In genomic region chr3:131046412-131046811, GRCm38 (mm10) we compare ENCODE assay signal across 8 mouse cellular contexts.
DNase-seq lines count a peak whose midpoint lies in the region; ATAC-seq and TF ChIP-seq lines count a peak whose summit lies in the region.

No protein-coding gene starts in this region.

- no peak overlapping the region for H3K27ac ChIP-seq in embryonic facial prominence, embryonic 14.5 days (replicated peaks; ENCODE audit: low read depth, low read length)
- no peak overlapping the region for H3K27ac ChIP-seq in embryonic facial prominence, embryonic 10.5 days (replicated peaks)
- no peak overlapping the region for H3K27ac ChIP-seq in lung, embryonic 14.5 days (ENCODE audit: low read depth)
- H3K27ac ChIP-seq in intestine, embryonic 15.5 days = no peak overlapping the region

- no peak for TF ChIP-seq POLR2A in lung, adult 2 months (IDR thresholded peaks at IDR 0.05; ENCODE audit: borderline replicate concordance, extremely low read depth, low read depth, low read length)

- ATAC-seq in embryonic facial prominence, embryonic 14.5 days (ENCODE audit: low read depth) = 0 out of 2 replicates have a peak, but pooled peaks have one; percentile 72
- no peak for ATAC-seq in lung, embryonic 14.5 days (ENCODE audit: insufficient read depth)
- no peak for ATAC-seq in CD4-positive, CD25-positive, alpha-beta regulatory T cell, adult 4 months
- no peak for ATAC-seq in intestine, embryonic 15.5 days

- H3K4me2 ChIP-seq in embryonic facial prominence, embryonic 14.5 days (ENCODE audit: low read depth, low read length) = no peak overlapping the region
- no peak overlapping the region for H3K4me2 ChIP-seq in lung, embryonic 14.5 days
- H3K4me2 ChIP-seq in intestine, embryonic 15.5 days (replicated peaks) = no peak overlapping the region

- no peaks in the 10 kb centered on the region for H3K36me3 ChIP-seq in embryonic facial prominence, embryonic 14.5 days (ENCODE audit: control insufficient read depth, insufficient read depth, low read length)
- H3K36me3 ChIP-seq in embryonic facial prominence, embryonic 10.5 days (replicated peaks) = no peaks in the 10 kb centered on the region
- no peaks in the 10 kb centered on the region for H3K36me3 ChIP-seq in lung, embryonic 14.5 days (ENCODE audit: insufficient read depth)
- H3K36me3 ChIP-seq in intestine, embryonic 15.5 days = no peaks in the 10 kb centered on the region

- no peak for TF ChIP-seq CTCF in lung, embryonic 14.5 days (IDR thresholded peaks at IDR 0.05; ENCODE audit: low read depth)
- TF ChIP-seq CTCF in lung, adult 2 months (IDR thresholded peaks at IDR 0.05; ENCODE audit: insufficient read depth, low read length) = no peak

- H3K4me1 ChIP-seq in embryonic facial prominence, embryonic 14.5 days (ENCODE audit: control insufficient read depth, insufficient read depth, low read length) = no peaks in the 10 kb centered on the region
- no peaks in the 10 kb centered on the region for H3K4me1 ChIP-seq in embryonic facial prominence, embryonic 10.5 days
- H3K4me1 ChIP-seq in lung, embryonic 14.5 days (ENCODE audit: insufficient read depth) = no peaks in the 10 kb centered on the region
- H3K4me1 ChIP-seq in lung, adult 2 months (ENCODE audit: control insufficient read depth, insufficient read depth, low read length) = no peaks in the 10 kb centered on the region
- H3K4me1 ChIP-seq in intestine, embryonic 15.5 days (replicated peaks) = no peaks in the 10 kb centered on the region

- H3K9me3 ChIP-seq in embryonic facial prominence, embryonic 14.5 days (ENCODE audit: control insufficient read depth, low read length) = no peaks in the 10 kb centered on the region
- no peaks in the 10 kb centered on the region for H3K9me3 ChIP-seq in embryonic facial prominence, embryonic 10.5 days
- no peaks in the 10 kb centered on the region for H3K9me3 ChIP-seq in lung, embryonic 14.5 days (ENCODE audit: low read depth, low read length)
- no peaks in the 10 kb centered on the region for H3K9me3 ChIP-seq in intestine, embryonic 15.5 days

- no peak overlapping the region for H3K4me3 ChIP-seq in embryonic facial prominence, embryonic 14.5 days (ENCODE audit: low read depth, low read length)
- H3K4me3 ChIP-seq in embryonic facial prominence, embryonic 10.5 days = no peak overlapping the region
- no peak overlapping the region for H3K4me3 ChIP-seq in lung, embryonic 14.5 days (ENCODE audit: low read depth, low read length)
- H3K4me3 ChIP-seq in lung, adult 2 months (replicated peaks; ENCODE audit: extremely low read depth, low read depth, low read length) = no peak overlapping the region
- H3K4me3 ChIP-seq in intestine, embryonic 15.5 days (replicated peaks) = no peak overlapping the region

- peak; percentile 60 for DNase-seq in embryonic facial prominence, embryonic 14.5 days (ENCODE audit: low spot score)
- DNase-seq in embryonic facial prominence, embryonic 10.5 days (ENCODE audit: low spot score) = no peak
- DNase-seq in lung, embryonic 14.5 days = peak; percentile 31
- DNase-seq in lung, adult 2 months = no peak
- peak; percentile 37 for DNase-seq in adrenal gland, postnatal 25 days
- DNase-seq in kidney, postnatal 10 days = peak; percentile 56

- WGBS in embryonic facial prominence, embryonic 14.5 days = 79% methylated on average over 5 of the region's 5 CpGs
- 85% methylated on average over 5 of the region's 5 CpGs for WGBS in embryonic facial prominence, embryonic 10.5 days
- 74% methylated on average over 5 of the region's 5 CpGs for WGBS in lung, embryonic 14.5 days
- 63% methylated on average over 5 of the region's 5 CpGs for WGBS in lung, adult 2 months
- 82% methylated on average over 5 of the region's 5 CpGs for WGBS in intestine, embryonic 15.5 days

- no peak overlapping the region for H3K9ac ChIP-seq in embryonic facial prominence, embryonic 14.5 days (ENCODE audit: low read depth, low read length)
- H3K9ac ChIP-seq in lung, embryonic 14.5 days = no peak overlapping the region
- no peak overlapping the region for H3K9ac ChIP-seq in intestine, embryonic 15.5 days

- H3K27me3 ChIP-seq in embryonic facial prominence, embryonic 14.5 days (replicated peaks; ENCODE audit: control insufficient read depth, insufficient read depth, low read length) = no peaks in the 10 kb centered on the region
- no peaks in the 10 kb centered on the region for H3K27me3 ChIP-seq in embryonic facial prominence, embryonic 10.5 days (replicated peaks; ENCODE audit: low read depth, poor library complexity, severe bottlenecking)
- no peaks in the 10 kb centered on the region for H3K27me3 ChIP-seq in lung, embryonic 14.5 days (ENCODE audit: insufficient read depth, low read length)
- H3K27me3 ChIP-seq in intestine, embryonic 15.5 days (replicated peaks) = no peaks in the 10 kb centered on the region

Comparison
In these comparisons a context has a peak if more than half of its experiments do, and no peak if none do; other contexts are left out.
1. DNase-seq: peak in embryonic facial prominence, embryonic 14.5 days (single experiment), lung, embryonic 14.5 days (single experiment), adrenal gland, postnatal 25 days (single experiment) and kidney, postnatal 10 days (single experiment); none in embryonic facial prominence, embryonic 10.5 days (single experiment) and lung, adult 2 months (single experiment).